Mouse (Mus musculus) liver, postnatal 0 days (tissue): ENCODE results near the gene Kat14.

Source experiments
- CTCF ChIP-seq: sonication (generic); IDR thresholded peaks from 2 replicates; pipeline ENCODE4 v1.5.1; 2016; ENCODE audit warnings: antibody characterized with exemption, low read depth
- EP300 ChIP-seq: IDR thresholded peaks from 2 replicates; pipeline ENCODE4 v1.6.1; 2016; ENCODE audit warnings: antibody characterized with exemption, low read depth, mild to moderate bottlenecking

DNA sequence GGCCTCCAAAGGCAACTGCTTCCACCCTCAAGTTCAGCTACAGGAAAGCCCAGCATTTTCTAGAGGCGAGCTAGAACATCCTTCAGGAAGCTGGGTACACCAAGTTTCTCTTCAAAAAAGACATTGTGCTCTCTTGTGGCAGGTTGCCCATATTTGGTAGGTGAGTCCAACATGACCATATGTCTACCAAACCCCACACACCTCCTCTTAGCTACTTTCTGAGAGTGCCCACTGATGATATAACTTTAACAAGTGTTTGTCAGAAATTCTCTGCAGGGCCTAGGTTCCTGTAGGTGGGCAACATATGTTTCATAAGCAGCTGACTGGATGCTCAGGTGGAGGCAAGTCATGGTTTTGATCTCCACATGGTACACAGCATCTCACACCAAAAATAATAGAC is 45.9 kb downstream of the Kat14 start:
- TF ChIP-seq CTCF (no peak), EP300 (no peak)
